Mouse (Mus musculus): ENCODE measurements around the gene Zc3hav1l. TPM values are rescaled to one million over a fixed set of nuclear protein-coding genes. Genes with fewer than 3 reads are reported as not detected.
A peak's percentile ranks its signal among the peaks of the same experiment; 100 is the strongest.

Gene Zc3hav1l
- polyA plus RNA-seq, 1 experiment from 2014 or later, result 12.8 TPM

DNA sequence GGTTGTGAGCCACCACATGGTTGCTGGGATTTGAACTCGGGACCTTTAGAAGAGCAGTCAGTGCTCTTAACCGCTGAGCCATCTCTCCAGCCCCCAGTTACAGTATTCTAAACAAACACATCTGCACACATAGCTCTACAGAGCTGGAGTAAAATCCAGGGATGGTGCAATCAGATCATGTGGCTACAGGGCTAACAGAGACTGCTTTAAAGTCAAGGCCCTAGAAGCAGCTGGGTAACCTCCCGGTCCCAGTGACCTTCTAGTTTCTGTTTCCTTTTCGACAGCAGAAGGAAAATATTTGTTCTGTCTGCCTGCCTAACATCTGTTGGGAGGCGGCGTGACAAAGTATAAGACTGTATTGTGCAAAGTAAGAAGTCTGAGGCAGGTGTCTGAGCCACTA is 38.9 kb upstream of the Zc3hav1l start:
- Histone ChIP-seq H3K27me3 (replicated peaks; ENCODE audit: control insufficient read depth, insufficient read depth, low read length) (no peaks in the 10 kb centered on the region), H3K9me3 (ENCODE audit: control insufficient read depth, low read length) (no peaks in the 10 kb centered on the region), H3K9ac (ENCODE audit: low read length) (no peak overlapping the region), H3K27ac (ENCODE audit: low read depth) (no peak overlapping the region), H3K4me2 (ENCODE audit: low read length) (no peak overlapping the region), H3K4me3 (ENCODE audit: low read depth, low read length) (no peak overlapping the region), H3K4me1 (replicated peaks; ENCODE audit: control insufficient read depth, insufficient read depth, low read length) (no peaks in the 10 kb centered on the region), H3K36me3 (ENCODE audit: control insufficient read depth, insufficient read depth, low read length) (no peaks in the 10 kb centered on the region)
- no peak for DNase-seq (ENCODE audit: low spot score)
- 58% methylated on average over 6 of the region's 6 CpGs for WGBS
- no peak for ATAC-seq (replicated peaks; ENCODE audit: low FRiP score, low TSS enrichment, low read depth)

DNA sequence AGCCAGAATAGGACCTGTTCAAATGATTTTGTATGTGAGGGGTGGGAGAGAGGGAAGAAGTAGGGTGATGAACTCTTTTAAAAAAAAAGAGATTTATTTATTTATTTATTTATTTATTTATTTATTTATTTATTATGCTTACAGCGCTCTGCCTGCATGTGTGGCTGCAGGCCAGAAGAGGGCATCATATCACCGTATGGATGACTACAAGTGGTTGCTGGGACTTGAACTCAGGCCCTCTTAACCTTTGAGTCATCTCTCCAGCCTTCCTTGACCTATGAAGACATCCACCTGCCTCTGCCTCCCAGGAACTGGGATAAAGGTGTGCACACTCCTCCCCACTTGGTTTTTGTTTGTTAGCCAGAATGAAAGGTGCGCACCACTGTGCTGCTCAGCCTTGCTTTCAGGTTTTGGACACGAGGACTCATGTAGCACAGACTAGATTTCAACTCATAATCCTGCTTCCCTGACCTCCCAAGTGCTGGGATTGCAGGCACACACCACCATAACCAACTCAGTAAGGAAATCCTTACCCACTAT is 38.2 kb upstream of the Zc3hav1l start:
- no peak overlapping the region for H3K4me3 ChIP-seq (ENCODE audit: low read depth, low read length)
- no peak for DNase-seq (ENCODE audit: low spot score)
- H3K27ac ChIP-seq (ENCODE audit: low read depth), result no peak overlapping the region
- no peak for ATAC-seq (replicated peaks; ENCODE audit: low FRiP score, low TSS enrichment, low read depth)
- H3K4me1 ChIP-seq (replicated peaks; ENCODE audit: control insufficient read depth, insufficient read depth, low read length), result no peaks in the 10 kb centered on the region
- no peak overlapping the region for H3K4me2 ChIP-seq (ENCODE audit: low read length)
- no peaks in the 10 kb centered on the region for H3K27me3 ChIP-seq (replicated peaks; ENCODE audit: control insufficient read depth, insufficient read depth, low read length)
- 85% methylated on average over 4 of the region's 4 CpGs for WGBS
- H3K9me3 ChIP-seq (ENCODE audit: control insufficient read depth, low read length), result no peaks in the 10 kb centered on the region
- H3K9ac ChIP-seq (ENCODE audit: low read length), result no peak overlapping the region
- no peaks in the 10 kb centered on the region for H3K36me3 ChIP-seq (ENCODE audit: control insufficient read depth, insufficient read depth, low read length)

DNA sequence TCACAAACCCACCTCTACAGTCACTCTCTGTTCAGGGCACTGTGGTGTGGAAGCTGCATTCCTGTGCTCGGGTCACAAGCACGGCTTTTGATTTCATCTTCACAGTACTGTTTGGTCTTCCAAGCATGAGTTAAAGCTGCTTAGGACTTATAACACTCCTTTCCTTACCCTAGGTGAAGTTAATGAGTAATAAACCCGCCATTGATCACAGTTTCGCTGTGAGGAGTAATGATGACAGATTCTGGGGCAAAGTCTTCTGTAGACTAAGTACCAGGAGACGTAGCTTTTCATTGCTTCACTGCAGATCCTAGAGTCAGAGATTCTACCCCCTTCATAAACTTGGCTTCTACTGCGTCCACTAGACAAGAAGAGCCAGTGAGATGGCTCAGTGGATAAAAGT is 36.2 kb upstream of the Zc3hav1l start:
- Histone ChIP-seq H3K4me3 (ENCODE audit: low read depth, low read length) (no peak overlapping the region), H3K36me3 (ENCODE audit: control insufficient read depth, insufficient read depth, low read length) (no peaks in the 10 kb centered on the region), H3K27me3 (replicated peaks; ENCODE audit: control insufficient read depth, insufficient read depth, low read length) (no peaks in the 10 kb centered on the region), H3K4me1 (replicated peaks; ENCODE audit: control insufficient read depth, insufficient read depth, low read length) (no peaks in the 10 kb centered on the region), H3K9ac (ENCODE audit: low read length) (no peak overlapping the region), H3K27ac (ENCODE audit: low read depth) (no peak overlapping the region), H3K4me2 (ENCODE audit: low read length) (no peak overlapping the region), H3K9me3 (ENCODE audit: control insufficient read depth, low read length) (no peaks in the 10 kb centered on the region)
- ATAC-seq (replicated peaks; ENCODE audit: low FRiP score, low TSS enrichment, low read depth), result peak; percentile 60; the same call in 1 of the 2 replicates
- 56% methylated on average over 6 of the region's 6 CpGs for WGBS
- no peak for DNase-seq (ENCODE audit: low spot score)

DNA sequence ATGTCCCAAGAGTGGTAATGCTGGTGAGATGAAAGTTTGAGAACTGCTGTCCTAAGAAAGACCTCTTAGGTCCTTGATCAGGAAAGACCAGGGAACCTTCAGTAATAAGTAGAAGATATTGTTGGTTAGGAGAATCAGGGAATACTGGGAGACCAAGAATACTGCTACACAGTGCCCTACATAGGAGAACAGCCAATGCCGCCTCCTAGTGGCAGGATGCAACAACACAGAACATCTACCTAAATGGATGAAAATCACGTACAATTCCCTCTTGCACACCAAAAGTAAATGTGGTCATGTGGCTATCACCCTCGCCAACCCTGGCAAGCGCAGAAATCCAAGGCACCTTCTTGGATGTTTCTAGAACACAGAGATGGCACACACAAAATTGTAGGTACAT is 27.5 kb upstream of the Zc3hav1l start:
- H3K9me3 ChIP-seq (ENCODE audit: control insufficient read depth, low read length), result no peaks in the 10 kb centered on the region
- no peak overlapping the region for H3K9ac ChIP-seq (ENCODE audit: low read length)
- H3K27me3 ChIP-seq (replicated peaks; ENCODE audit: control insufficient read depth, insufficient read depth, low read length), result no peaks in the 10 kb centered on the region
- 20% methylated on average over 4 of the region's 4 CpGs for WGBS
- H3K4me1 ChIP-seq (replicated peaks; ENCODE audit: control insufficient read depth, insufficient read depth, low read length), result no peaks in the 10 kb centered on the region
- DNase-seq (ENCODE audit: low spot score), result peak; percentile 71
- H3K4me2 ChIP-seq (ENCODE audit: low read length), result no peak overlapping the region
- ATAC-seq (replicated peaks; ENCODE audit: low FRiP score, low TSS enrichment, low read depth), result no peak
- H3K4me3 ChIP-seq (ENCODE audit: low read depth, low read length), result no peak overlapping the region
- H3K27ac ChIP-seq (ENCODE audit: low read depth), result no peak overlapping the region
- H3K36me3 ChIP-seq (ENCODE audit: control insufficient read depth, insufficient read depth, low read length), result no peaks in the 10 kb centered on the region

DNA sequence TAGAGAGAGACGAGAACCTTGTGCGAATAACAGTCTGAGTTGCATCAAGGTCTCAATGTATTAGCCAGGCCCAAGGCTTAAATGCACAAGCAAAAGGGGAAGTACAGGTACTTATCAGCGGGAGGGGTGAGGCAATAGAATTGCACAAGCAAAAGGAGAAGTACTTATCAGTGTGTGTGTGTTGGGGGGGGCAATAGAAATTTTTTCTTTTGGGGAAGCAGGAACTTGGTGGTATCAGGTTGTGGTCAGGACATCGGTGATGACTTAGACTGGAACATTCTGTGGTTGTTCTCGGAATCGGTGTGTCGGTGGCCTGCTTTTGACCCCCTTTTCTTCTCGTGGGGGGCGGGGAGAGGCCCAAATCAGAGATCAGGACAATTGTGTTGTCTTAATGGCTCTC is 21.6 kb upstream of the Zc3hav1l start:
- Histone ChIP-seq H3K9me3 (ENCODE audit: control insufficient read depth, low read length) (no peaks in the 10 kb centered on the region), H3K27ac (ENCODE audit: low read depth) (no peak overlapping the region), H3K36me3 (ENCODE audit: control insufficient read depth, insufficient read depth, low read length) (no peaks in the 10 kb centered on the region), H3K4me1 (replicated peaks; ENCODE audit: control insufficient read depth, insufficient read depth, low read length) (no peaks in the 10 kb centered on the region), H3K9ac (ENCODE audit: low read length) (no peak overlapping the region), H3K27me3 (replicated peaks; ENCODE audit: control insufficient read depth, insufficient read depth, low read length) (no peaks in the 10 kb centered on the region), H3K4me3 (ENCODE audit: low read depth, low read length) (no peak overlapping the region), H3K4me2 (ENCODE audit: low read length) (no peak overlapping the region)
- no peak for DNase-seq (ENCODE audit: low spot score)
- 85% methylated on average over 9 of the region's 9 CpGs for WGBS
- no peak for ATAC-seq (replicated peaks; ENCODE audit: low FRiP score, low TSS enrichment, low read depth)

DNA sequence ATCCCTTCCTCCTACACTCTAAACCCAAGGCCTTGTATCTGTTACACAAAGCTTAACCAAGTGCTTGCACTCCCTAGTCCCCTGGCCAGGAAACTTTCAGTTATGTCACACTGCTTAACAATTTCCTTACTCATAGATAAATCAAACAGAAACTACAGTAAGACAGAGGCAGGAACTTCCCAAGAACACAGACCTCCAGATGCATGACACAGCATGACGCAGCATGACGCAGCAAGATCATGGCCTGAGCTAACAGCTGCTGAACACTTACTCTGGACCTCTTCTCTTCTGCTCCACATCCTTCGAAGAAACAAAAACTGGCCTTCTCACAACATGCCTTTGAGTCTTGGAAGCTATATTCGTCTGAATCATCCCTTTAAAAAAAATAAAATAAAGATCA is 17.0 kb upstream of the Zc3hav1l start:
- 91% methylated on average over 4 of the region's 4 CpGs for WGBS
- Histone ChIP-seq H3K36me3 (ENCODE audit: control insufficient read depth, insufficient read depth, low read length) (no peaks in the 10 kb centered on the region), H3K27ac (ENCODE audit: low read depth) (no peak overlapping the region), H3K9ac (ENCODE audit: low read length) (no peak overlapping the region), H3K4me1 (replicated peaks; ENCODE audit: control insufficient read depth, insufficient read depth, low read length) (no peaks in the 10 kb centered on the region), H3K4me3 (ENCODE audit: low read depth, low read length) (no peak overlapping the region), H3K9me3 (ENCODE audit: control insufficient read depth, low read length) (no peaks in the 10 kb centered on the region), H3K4me2 (ENCODE audit: low read length) (no peak overlapping the region), H3K27me3 (replicated peaks; ENCODE audit: control insufficient read depth, insufficient read depth, low read length) (no peaks in the 10 kb centered on the region)
- DNase-seq (ENCODE audit: low spot score), result no peak
- ATAC-seq (replicated peaks; ENCODE audit: low FRiP score, low TSS enrichment, low read depth), result no peak

DNA sequence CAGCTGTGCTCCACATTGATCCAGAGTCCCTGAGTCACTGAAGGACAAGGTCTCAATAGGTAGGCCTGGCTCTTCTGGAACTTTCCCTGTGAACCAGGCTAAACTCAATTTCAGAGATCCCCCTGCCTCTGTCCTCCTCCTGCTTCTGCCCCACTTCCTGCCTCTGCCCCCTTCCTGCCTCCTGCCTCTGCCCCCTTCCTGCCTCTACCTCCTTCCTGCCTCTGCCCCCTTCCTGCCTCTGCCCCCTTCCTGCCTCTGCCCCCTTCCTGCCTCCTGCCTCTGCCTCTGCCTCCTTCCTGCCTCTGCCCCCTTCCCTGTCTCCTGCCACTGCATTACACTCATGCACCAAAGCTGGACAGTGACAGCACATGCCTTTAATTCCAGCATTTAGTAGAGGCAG is 10.7 kb upstream of the Zc3hav1l start:
- H3K27me3 ChIP-seq (replicated peaks; ENCODE audit: control insufficient read depth, insufficient read depth, low read length), result no peaks in the 10 kb centered on the region
- H3K4me1 ChIP-seq (replicated peaks; ENCODE audit: control insufficient read depth, insufficient read depth, low read length), result no peaks in the 10 kb centered on the region
- H3K4me2 ChIP-seq (ENCODE audit: low read length), result no peak overlapping the region
- no peak overlapping the region for H3K4me3 ChIP-seq (ENCODE audit: low read depth, low read length)
- no peak overlapping the region for H3K9ac ChIP-seq (ENCODE audit: low read length)
- no peak for DNase-seq (ENCODE audit: low spot score)
- no peaks in the 10 kb centered on the region for H3K36me3 ChIP-seq (ENCODE audit: control insufficient read depth, insufficient read depth, low read length)
- H3K27ac ChIP-seq (ENCODE audit: low read depth), result no peak overlapping the region
- H3K9me3 ChIP-seq (ENCODE audit: control insufficient read depth, low read length), result 0 out of 2 replicates have a peak, but pooled peaks cover 1% of the 10 kb centered on the region
- ATAC-seq (replicated peaks; ENCODE audit: low FRiP score, low TSS enrichment, low read depth), result no peak

DNA sequence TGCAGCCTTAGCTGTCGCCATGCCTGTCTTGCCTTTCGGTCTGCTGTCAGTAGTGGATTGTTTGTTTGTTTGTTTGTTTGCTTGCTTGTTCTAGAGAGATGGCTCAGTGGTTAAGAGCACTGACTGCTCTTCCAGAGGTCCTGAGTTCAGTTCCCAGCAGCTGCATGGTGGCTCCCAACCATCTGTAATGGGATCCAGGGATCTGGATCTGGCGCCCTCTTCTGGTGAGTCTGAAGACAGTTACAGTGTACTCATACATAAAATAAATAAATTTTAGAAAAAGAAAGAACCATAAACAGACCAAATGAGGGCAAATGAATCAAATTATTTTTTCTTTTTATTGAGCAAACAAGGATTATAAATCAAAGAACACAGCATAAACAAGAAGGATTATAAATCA is 5.9 kb upstream of the Zc3hav1l start:
- Histone ChIP-seq H3K27me3 (replicated peaks; ENCODE audit: control insufficient read depth, insufficient read depth, low read length) (no peaks in the 10 kb centered on the region), H3K27ac (ENCODE audit: low read depth) (no peak overlapping the region), H3K4me1 (replicated peaks; ENCODE audit: control insufficient read depth, insufficient read depth, low read length) (no peaks in the 10 kb centered on the region), H3K9me3 (ENCODE audit: control insufficient read depth, low read length) (peaks cover 5% of the 10 kb centered on the region; the same call in 1 of the 2 replicates), H3K4me3 (ENCODE audit: low read depth, low read length) (no peak overlapping the region), H3K4me2 (ENCODE audit: low read length) (no peak overlapping the region), H3K9ac (ENCODE audit: low read length) (no peak overlapping the region), H3K36me3 (ENCODE audit: control insufficient read depth, insufficient read depth, low read length) (no peaks in the 10 kb centered on the region)
- 82% methylated on average over 3 of the region's 3 CpGs for WGBS
- no peak for ATAC-seq (replicated peaks; ENCODE audit: low FRiP score, low TSS enrichment, low read depth)
- no peak for DNase-seq (ENCODE audit: low spot score)

DNA sequence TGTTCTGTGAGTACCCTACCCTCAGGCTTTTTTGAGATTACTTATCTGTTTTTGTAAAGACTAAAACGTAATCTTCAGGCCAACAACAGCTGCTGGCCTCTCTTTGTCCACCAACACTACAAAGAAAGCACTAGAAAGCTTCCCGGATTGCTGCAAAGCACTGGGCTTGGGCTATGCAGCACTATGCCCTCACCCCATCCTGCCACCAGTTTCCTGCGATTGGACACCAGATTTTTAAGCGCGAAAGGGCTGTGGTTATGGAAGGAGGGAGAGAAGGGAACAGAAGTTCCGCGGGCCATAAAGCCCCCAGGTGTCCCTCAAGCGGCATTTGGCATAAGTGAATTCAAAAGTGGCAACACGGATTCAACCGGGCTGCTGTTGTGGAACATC is 818 bp downstream of the Zc3hav1l start:
- H3K36me3 ChIP-seq (ENCODE audit: control insufficient read depth, insufficient read depth, low read length), result peaks cover 34% of the 10 kb centered on the region
- no peaks in the 10 kb centered on the region for H3K27me3 ChIP-seq (replicated peaks; ENCODE audit: control insufficient read depth, insufficient read depth, low read length)
- H3K27ac ChIP-seq (ENCODE audit: low read depth), result peak overlapping the region; percentile 98
- ATAC-seq (replicated peaks; ENCODE audit: low FRiP score, low TSS enrichment, low read depth) (peak; percentile 30), DNase-seq (ENCODE audit: low spot score) (peak; percentile 81)
- H3K9me3 ChIP-seq (ENCODE audit: control insufficient read depth, low read length), result no peaks in the 10 kb centered on the region
- WGBS, result under 1% methylated on average over 10 of the region's 10 CpGs
- peak overlapping the region; percentile 91 for H3K4me3 ChIP-seq (ENCODE audit: low read depth, low read length)
- peak overlapping the region; percentile 59 for H3K4me2 ChIP-seq (ENCODE audit: low read length)
- no peaks in the 10 kb centered on the region for H3K4me1 ChIP-seq (replicated peaks; ENCODE audit: control insufficient read depth, insufficient read depth, low read length)
- peak overlapping the region; percentile 97 for H3K9ac ChIP-seq (ENCODE audit: low read length)

Measured in intestine, embryonic 14.5 days (tissue).